Mouse (Mus musculus) cortical plate, adult 2 months (tissue): ENCODE results near the gene Pi4k2a.

Experiments
- CTCF ChIP-seq: fragments of 200-500 bp; IDR thresholded peaks from 2 replicates; pipeline ENCODE4 v1.5.1; 2011; ENCODE audit warnings: mild to moderate bottlenecking, control low read depth, low read length; ENCODE audit not compliant: insufficient read depth; ENCODE audit errors: extremely low read depth
- POLR2A ChIP-seq: fragments of 200-500 bp; IDR thresholded peaks from 2 replicates; pipeline ENCODE4 v1.6.1; 2011; ENCODE audit warnings: mild to moderate bottlenecking, low read length, control low read depth; ENCODE audit not compliant: insufficient read depth; ENCODE audit errors: extremely low read depth

- TF ChIP-seq CTCF (no peak), POLR2A (no peak)
Measured at GRCm38 (mm10) chr19:42079950-42080349, 10.3 kb upstream of the Pi4k2a start.
